In the genomic region with DNA sequence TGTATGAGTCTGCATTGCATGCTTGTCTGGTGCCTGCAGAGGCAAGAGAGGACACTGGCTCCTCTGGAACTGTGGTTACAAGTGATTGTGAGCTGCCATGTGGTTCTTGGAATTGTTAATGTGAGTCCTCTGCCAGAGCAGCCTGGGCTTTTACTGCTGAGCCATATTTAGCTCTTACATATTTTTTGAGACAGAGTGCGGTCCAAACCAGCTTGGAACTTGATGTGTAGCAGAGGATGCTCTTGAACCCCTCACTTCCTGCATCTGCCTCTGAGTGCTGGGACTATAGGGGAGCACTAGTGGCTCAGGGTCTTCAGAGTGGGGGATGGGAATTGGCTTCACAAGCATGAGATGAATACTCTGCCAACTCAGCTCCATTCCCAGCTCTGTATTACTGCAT, we compare ENCODE assay signal across 9 mouse cellular contexts. TPM values are rescaled to one million over a fixed set of nuclear protein-coding genes. Genes with fewer than 3 reads are reported as not detected.
DNase-seq lines count a peak whose midpoint lies in the region; ATAC-seq and TF ChIP-seq lines count a peak whose summit lies in the region.
"Had no signal": no experiment of that assay in that cellular context is flagged by ENCODE, and none has a peak within 500 bp of the region (broad histone marks: within the 10 kb centered on the region; RNA-seq: fewer than 3 reads in every experiment).

No protein-coding gene starts in this region.

- peak; percentile 60 to 66 for DNase-seq in cerebellum, postnatal 10 days
- DNase-seq in cerebellum, adult 11 months = no peak
- DNase-seq in lung, embryonic 14.5 days = peak; percentile 14
- DNase-seq in lung, adult 18-20 months = no peak
- peak; percentile 29 for DNase-seq in heart, postnatal 25 days (ENCODE audit: low spot score)
- DNase-seq in right cerebral cortex, adult 18-20 months = peak; percentile 57
- DNase-seq in thymus, adult 18-20 months = no peak
- no peak for DNase-seq in kidney, postnatal 25 days

- no peak overlapping the region for H3K9ac ChIP-seq in lung, embryonic 14.5 days
- H3K9ac ChIP-seq: liver, embryonic 15.5 days had no signal

- no peak for TF ChIP-seq CTCF in lung, embryonic 14.5 days (IDR thresholded peaks at IDR 0.05; ENCODE audit: low read depth)

- intact Hi-C loops in heart, postnatal 25 days (cut with DNase I) = no loop called here

- no peak for ATAC-seq in lung, embryonic 14.5 days (ENCODE audit: insufficient read depth)

- H3K4me2 ChIP-seq in lung, embryonic 14.5 days = no peak overlapping the region
- H3K4me2 ChIP-seq: liver, embryonic 15.5 days had no signal

- H3K27ac ChIP-seq in lung, embryonic 14.5 days (ENCODE audit: low read depth) = 0 out of 2 replicates have a peak overlapping the region, but pooled peaks have one; percentile 62
- H3K27ac ChIP-seq: liver, embryonic 15.5 days had no signal

- H3K4me1 ChIP-seq in lung, embryonic 14.5 days (ENCODE audit: insufficient read depth) = peaks cover 3% of the 10 kb centered on the region; the same call in 1 of the 2 replicates

- 68% methylated on average over 1 of the region's 1 CpGs for WGBS in lung, embryonic 14.5 days

- H3K27me3 ChIP-seq in lung, embryonic 14.5 days (ENCODE audit: insufficient read depth, low read length) = no peaks in the 10 kb centered on the region
- H3K27me3 ChIP-seq: liver, embryonic 15.5 days had no signal

- H3K9me3 ChIP-seq in lung, embryonic 14.5 days (ENCODE audit: low read depth, low read length) = no peaks in the 10 kb centered on the region
- H3K9me3 ChIP-seq: liver, embryonic 15.5 days had no signal

- no peak overlapping the region for H3K4me3 ChIP-seq in lung, embryonic 14.5 days (ENCODE audit: low read depth, low read length)
- H3K4me3 ChIP-seq: liver, embryonic 15.5 days had no signal

- H3K36me3 ChIP-seq in lung, embryonic 14.5 days (ENCODE audit: insufficient read depth) = no peaks in the 10 kb centered on the region
- H3K36me3 ChIP-seq: liver, embryonic 15.5 days had no signal

RNA-seq across cellular contexts. Expression of a gene that starts 10.0 kb away (rescaled TPM):
- 12.9 and 13.2 TPM in 2 replicates for polyA plus RNA-seq in lung, embryonic 14.5 days (2014; fragmentation: Nextera tagmentation; extraction: Ambion mirVana)
- 10 to 100 TPM; 19.0 to 26.9 TPM for total RNA-seq in heart, postnatal 25 days (2021)

RNA-seq across cellular contexts. Expression of a gene that starts 54.2 kb away (rescaled TPM):
- 160 and 166 TPM in 2 replicates for polyA plus RNA-seq in lung, embryonic 14.5 days (2014; fragmentation: Nextera tagmentation; extraction: Ambion mirVana)
- 10 to 100 TPM; 60.0 to 63.6 TPM for total RNA-seq in heart, postnatal 25 days (2021)

Comparison
In these comparisons a context has a peak if more than half of its experiments do, and no peak if none do; other contexts are left out.
1. DNase-seq: peak in cerebellum, postnatal 10 days (2 of 2), lung, embryonic 14.5 days (single experiment), heart, postnatal 25 days (single experiment) and right cerebral cortex, adult 18-20 months (single experiment); none in cerebellum, adult 11 months (single experiment), lung, adult 18-20 months (0 of 2), thymus, adult 18-20 months (0 of 2) and kidney, postnatal 25 days (0 of 2).